Mouse (Mus musculus) lung, postnatal 36 days (tissue): ENCODE measurements at regions not wholly inside any gene's neighbourhood (a gene's known extent, or its start where the extent isn't known, plus 50 kb on each side); places are given as distances from the start of the nearest gene placed in this dataset.

Experiments
- DNase-seq: peaks from one replicate; pipeline ENCODE4 v3.0.0; 2022; ENCODE audit warnings: mixed read lengths

GRCm38 (mm10) chr15:10838584-10839288 is 113.4 kb upstream of the C1qtnf3 start:
- no peak for DNase-seq

GRCm38 (mm10) chr15:10840621-10841034 is 111.5 kb upstream of the C1qtnf3 start:
- no peak for DNase-seq

- DNase-seq: no peak
Observed at GRCm38 (mm10) chr15:10843060-10843695, 109.0 kb upstream of the C1qtnf3 start.

GRCm38 (mm10) chr15:10846722-10847121 is 105.4 kb upstream of the C1qtnf3 start:
- DNase-seq: no peak

- no peak for DNase-seq
Observed at GRCm38 (mm10) chr15:10864004-10864775, 87.9 kb upstream of the C1qtnf3 start.

- DNase-seq: peak; percentile 35
Observed at GRCm38 (mm10) chr15:10865109-10865508, 87.0 kb upstream of the C1qtnf3 start.

- DNase-seq: peak; percentile 81
Observed at GRCm38 (mm10) chr15:10866794-10867193, 85.3 kb upstream of the C1qtnf3 start.

GRCm38 (mm10) chr15:10868115-10868514 is 84.0 kb upstream of the C1qtnf3 start:
- DNase-seq: no peak

GRCm38 (mm10) chr15:10868716-10869585 is 83.2 kb upstream of the C1qtnf3 start:
- DNase-seq: peak; percentile 47

GRCm38 (mm10) chr15:10869879-10870278 is 82.3 kb upstream of the C1qtnf3 start:
- peak; percentile 86 for DNase-seq

GRCm38 (mm10) chr15:10872322-10872967 is 79.7 kb upstream of the C1qtnf3 start:
- DNase-seq: peak; percentile 58

GRCm38 (mm10) chr15:10876328-10876727 is 75.8 kb upstream of the C1qtnf3 start:
- no peak for DNase-seq

GRCm38 (mm10) chr15:10881726-10882125 is 70.4 kb upstream of the C1qtnf3 start:
- no peak for DNase-seq

- no peak for DNase-seq
Observed at GRCm38 (mm10) chr15:10887990-10888389, 64.1 kb upstream of the C1qtnf3 start.

- peak; percentile 71 for DNase-seq
Observed at GRCm38 (mm10) chr15:10890220-10890921, 61.8 kb upstream of the C1qtnf3 start.

- DNase-seq: no peak
Observed at GRCm38 (mm10) chr15:10898309-10898708, 53.8 kb upstream of the C1qtnf3 start.

- no peak for DNase-seq
Observed at GRCm38 (mm10) chr15:10898715-10899486, 53.2 kb upstream of the C1qtnf3 start.

GRCm38 (mm10) chr15:10899904-10900303 is 52.2 kb upstream of the C1qtnf3 start:
- no peak for DNase-seq

- DNase-seq: peak; percentile 69
Observed at GRCm38 (mm10) chr15:10901075-10901474, 51.1 kb upstream of the C1qtnf3 start.

GRCm38 (mm10) chr15:10901745-10902262 is 50.3 kb upstream of the C1qtnf3 start:
- no peak for DNase-seq
